Mouse (Mus musculus) liver, embryonic 12.5 days (tissue): ENCODE measurements around the gene Mitf. TPM values are rescaled to one million over a fixed set of nuclear protein-coding genes. Genes with fewer than 3 reads are reported as not detected.
A peak's percentile ranks its signal among the peaks of the same experiment; 100 is the strongest.

Source experiments
- ATAC-seq: fragments of 200-750 bp; cut with Nextera tagmentation; 2 replicates; pipeline ENCODE4 v1.8.0; 2017; ENCODE audit warnings: moderate number of reproducible peaks, mild to moderate bottlenecking, moderate library complexity
- H3K27ac ChIP-seq: fragments of 300-500 bp; sonication (generic); 2 replicates; pipeline ENCODE4 v1.5.1; 2016; ENCODE audit warnings: mild to moderate bottlenecking
- H3K27me3 ChIP-seq: fragments of 300-500 bp; sonication (generic); replicated peaks from 2 replicates; pipeline ENCODE4 v1.6.1; 2016; ENCODE audit warnings: mild to moderate bottlenecking, moderate library complexity
- H3K36me3 ChIP-seq: fragments of 300-500 bp; sonication (generic); 2 replicates; pipeline ENCODE4 v1.6.1; 2016; ENCODE audit warnings: mild to moderate bottlenecking, moderate library complexity
- H3K4me1 ChIP-seq: fragments of 300-500 bp; sonication (generic); 2 replicates; pipeline ENCODE4 v1.6.1; 2016
- H3K4me2 ChIP-seq: fragments of 300-500 bp; sonication (generic); 2 replicates; pipeline ENCODE4 v1.6.1; 2016; ENCODE audit warnings: mild to moderate bottlenecking, moderate library complexity
- H3K4me3 ChIP-seq: fragments of 300-500 bp; sonication (generic); 2 replicates; pipeline ENCODE4 v1.5.1; 2016; ENCODE audit warnings: mild to moderate bottlenecking, moderate library complexity
- H3K9ac ChIP-seq: fragments of 300-500 bp; sonication (generic); 2 replicates; pipeline ENCODE4 v1.6.1; 2016; ENCODE audit warnings: mild to moderate bottlenecking, moderate library complexity
- H3K9me3 ChIP-seq: fragments of 300-500 bp; sonication (generic); replicated peaks from 2 replicates; pipeline ENCODE4 v1.6.1; 2016; ENCODE audit warnings: mild to moderate bottlenecking, moderate library complexity
- WGBS: fragments of 180-500 bp; shearing (Covaris S2); methylation state at CpG from one replicate; pipeline ENCODE4 v1.1.7; 2016; ENCODE audit not compliant: insufficient replicate concordance; 5-methylcytosine and 5-hydroxymethylcytosine counted together
- polyA plus RNA-seq: library from polyadenylated mRNA; unstranded; fragments of >200 nt; fragmentation: Nextera tagmentation; extraction: Ambion mirVana; gene quantifications from 2 replicates; pipeline ENCODE4 v1.2.1, GENCODE M21; 2016

Gene Mitf
- polyA plus RNA-seq, 1 experiment from 2014 or later: 0.60 TPM

DNA sequence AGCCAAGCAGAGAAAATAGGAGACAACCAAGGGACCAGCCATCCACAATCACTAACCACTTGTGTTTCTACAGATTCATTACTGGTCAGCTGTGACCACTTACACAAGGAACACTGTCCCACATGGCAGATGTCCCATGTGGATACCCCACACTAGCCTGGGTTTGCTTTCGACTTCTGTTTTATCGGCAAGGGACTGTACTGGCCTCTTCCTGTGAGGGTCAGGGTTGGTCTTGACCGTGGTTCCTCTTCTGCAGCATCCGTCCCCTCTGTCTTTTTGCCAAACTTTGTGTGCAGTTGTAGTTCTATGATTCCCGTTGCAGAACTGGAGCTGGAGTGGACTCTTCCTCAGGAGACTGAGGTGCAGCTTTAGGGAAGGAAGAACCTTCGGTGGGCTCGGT lies 59.7 kb downstream of the Mitf start:
- Histone ChIP-seq H3K27ac (no peak overlapping the region), H3K4me1 (no peaks in the 10 kb centered on the region), H3K4me2 (no peak overlapping the region), H3K27me3 (no peaks in the 10 kb centered on the region), H3K4me3 (no peak overlapping the region), H3K9me3 (no peaks in the 10 kb centered on the region), H3K36me3 (no peaks in the 10 kb centered on the region), H3K9ac (no peak overlapping the region)
- ATAC-seq: no peak
- WGBS: 19% methylated on average over 7 of the region's 7 CpGs

DNA sequence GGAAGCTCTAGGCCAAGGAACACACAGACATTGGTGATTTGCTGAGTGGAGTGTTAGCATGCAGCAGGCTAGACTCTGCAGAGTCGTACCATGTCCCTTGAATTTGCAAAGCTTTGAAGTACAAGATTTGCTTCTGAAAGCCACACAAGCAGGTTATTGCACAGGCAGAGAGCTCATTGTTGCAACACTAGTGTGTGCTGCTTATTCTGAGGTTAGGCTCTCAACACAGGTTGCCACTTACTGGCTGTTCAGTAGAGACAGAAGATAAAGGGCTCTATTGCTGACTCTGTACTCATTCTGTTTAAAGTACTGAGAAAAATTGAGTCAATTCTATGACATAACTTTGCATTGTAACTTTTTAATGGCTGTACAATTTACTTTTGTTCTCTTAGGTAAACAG lies 61.2 kb downstream of the Mitf start:
- H3K36me3 ChIP-seq: no peaks in the 10 kb centered on the region
- no peaks in the 10 kb centered on the region for H3K27me3 ChIP-seq
- 67% methylated on average over 1 of the region's 1 CpGs for WGBS
- no peak overlapping the region for H3K9ac ChIP-seq
- no peak overlapping the region for H3K4me3 ChIP-seq
- H3K4me1 ChIP-seq: no peaks in the 10 kb centered on the region
- H3K27ac ChIP-seq: no peak overlapping the region
- ATAC-seq: no peak
- no peaks in the 10 kb centered on the region for H3K9me3 ChIP-seq
- no peak overlapping the region for H3K4me2 ChIP-seq

DNA sequence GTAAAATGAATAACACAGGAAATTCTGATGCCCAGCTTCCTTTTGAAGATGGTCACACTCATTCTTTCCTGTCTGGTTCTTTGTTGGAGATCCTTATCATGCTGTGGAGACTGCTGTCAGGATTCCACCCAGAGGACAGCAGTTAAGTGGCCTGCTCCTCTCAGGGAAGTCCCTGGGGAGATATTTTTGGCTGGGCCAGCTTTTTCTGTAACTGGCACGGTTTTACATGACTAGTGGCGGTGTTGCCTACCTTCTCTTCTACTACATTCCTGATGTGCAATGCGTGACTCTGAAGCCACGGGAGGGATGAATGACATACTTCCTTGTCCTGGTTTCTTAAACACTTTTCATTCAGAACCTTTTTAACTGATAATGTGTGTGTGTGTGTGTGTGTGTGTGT lies 63.1 kb downstream of the Mitf start:
- H3K36me3 ChIP-seq: no peaks in the 10 kb centered on the region
- no peaks in the 10 kb centered on the region for H3K27me3 ChIP-seq
- no peak overlapping the region for H3K9ac ChIP-seq
- no peaks in the 10 kb centered on the region for H3K9me3 ChIP-seq
- H3K27ac ChIP-seq: no peak overlapping the region
- H3K4me1 ChIP-seq: no peaks in the 10 kb centered on the region
- H3K4me3 ChIP-seq: no peak overlapping the region
- no peak overlapping the region for H3K4me2 ChIP-seq
- ATAC-seq: no peak
- 45% methylated on average over 4 of the region's 4 CpGs for WGBS

DNA sequence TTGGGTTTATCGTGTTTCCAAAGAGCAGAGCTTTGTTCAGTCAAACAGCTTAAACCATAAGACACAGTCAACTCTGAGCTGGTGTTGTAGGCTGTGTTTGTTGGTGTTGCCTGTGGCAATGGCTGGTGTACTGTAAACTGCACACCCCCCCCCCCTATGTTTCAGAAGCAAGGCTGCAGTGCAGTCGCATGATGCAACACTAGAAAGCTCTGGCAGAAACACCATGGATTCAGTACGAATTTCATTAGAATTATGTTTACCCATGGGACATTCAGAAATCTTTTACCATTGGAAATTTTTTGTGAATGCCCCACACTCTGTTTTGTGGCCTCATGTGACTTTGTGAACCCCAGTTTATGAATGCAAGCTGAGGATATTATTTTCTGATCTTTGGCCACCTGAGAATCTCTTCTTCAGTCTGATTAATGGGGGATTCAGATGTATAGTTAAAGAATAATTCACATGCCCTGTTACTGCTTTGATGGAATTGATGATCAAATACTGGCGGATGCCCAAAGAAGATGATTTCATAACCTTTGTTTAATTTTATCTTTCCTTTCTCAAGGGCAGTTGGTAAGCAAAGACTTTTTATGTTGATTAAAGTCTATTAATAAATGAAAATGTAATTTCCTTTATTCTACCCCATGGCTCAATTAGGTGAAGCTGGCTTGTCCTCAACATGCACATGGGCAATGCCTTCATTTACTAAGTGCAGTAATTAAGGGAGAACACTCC lies 64.6 kb downstream of the Mitf start:
- Histone ChIP-seq H3K27me3 (no peaks in the 10 kb centered on the region), H3K4me2 (no peak overlapping the region), H3K36me3 (no peaks in the 10 kb centered on the region), H3K9me3 (no peaks in the 10 kb centered on the region), H3K27ac (no peak overlapping the region), H3K9ac (no peak overlapping the region), H3K4me1 (no peaks in the 10 kb centered on the region), H3K4me3 (no peak overlapping the region)
- WGBS: 70% methylated on average over 4 of the region's 4 CpGs
- ATAC-seq: no peak

DNA sequence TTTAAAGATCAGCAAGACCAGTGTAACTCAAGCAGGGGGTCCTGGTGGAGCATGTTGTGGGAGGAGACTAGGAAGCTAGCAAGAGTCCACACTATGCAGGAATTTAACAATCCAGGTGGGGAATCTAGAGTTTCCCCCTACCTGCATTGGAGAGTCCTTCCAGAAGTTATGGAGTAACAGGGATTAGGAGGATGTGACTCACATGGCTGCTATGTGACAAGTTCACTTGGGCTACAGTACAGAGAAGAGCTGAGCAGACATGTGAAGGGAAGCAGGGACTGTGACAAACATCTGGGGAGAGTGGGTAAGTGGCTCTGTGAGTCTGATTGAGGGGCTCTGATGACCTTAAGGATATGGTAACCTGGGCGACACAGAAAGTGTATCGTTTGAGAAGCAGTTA lies 66.2 kb downstream of the Mitf start:
- whole genome bisulfite sequencing: 68% methylated on average over 2 of the region's 2 CpGs
- Histone ChIP-seq H3K4me3 (no peak overlapping the region), H3K27me3 (no peaks in the 10 kb centered on the region), H3K9ac (no peak overlapping the region), H3K4me2 (no peak overlapping the region), H3K36me3 (no peaks in the 10 kb centered on the region), H3K4me1 (peaks cover 8% of the 10 kb centered on the region), H3K9me3 (no peaks in the 10 kb centered on the region), H3K27ac (no peak overlapping the region)
- ATAC-seq: no peak

DNA sequence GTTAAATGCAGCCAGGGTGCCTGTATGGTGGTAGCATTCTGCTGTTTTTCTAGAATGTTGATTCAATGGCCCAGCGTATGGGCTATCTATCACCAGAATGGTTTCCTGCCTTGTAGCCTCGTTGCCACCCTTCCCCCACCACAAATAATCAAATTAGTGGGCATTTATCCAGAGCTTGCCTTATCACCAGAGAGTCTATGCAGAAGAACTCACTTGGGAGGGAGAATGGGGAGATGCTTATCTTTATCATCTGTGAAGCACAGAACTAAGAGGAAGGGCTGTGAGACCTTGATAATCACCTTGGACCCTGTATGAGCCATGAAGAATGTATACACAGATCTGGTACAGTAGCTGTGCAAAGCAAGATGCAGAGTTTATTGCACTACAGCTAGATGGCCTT lies 70.1 kb downstream of the Mitf start:
- ATAC-seq: peak; percentile 47
- no peak overlapping the region for H3K4me3 ChIP-seq
- 23% methylated on average over 2 of the region's 2 CpGs for WGBS
- no peak overlapping the region for H3K4me2 ChIP-seq
- H3K4me1 ChIP-seq: peaks cover 8% of the 10 kb centered on the region
- no peaks in the 10 kb centered on the region for H3K27me3 ChIP-seq
- no peak overlapping the region for H3K9ac ChIP-seq
- H3K27ac ChIP-seq: no peak overlapping the region
- no peaks in the 10 kb centered on the region for H3K36me3 ChIP-seq
- no peaks in the 10 kb centered on the region for H3K9me3 ChIP-seq

DNA sequence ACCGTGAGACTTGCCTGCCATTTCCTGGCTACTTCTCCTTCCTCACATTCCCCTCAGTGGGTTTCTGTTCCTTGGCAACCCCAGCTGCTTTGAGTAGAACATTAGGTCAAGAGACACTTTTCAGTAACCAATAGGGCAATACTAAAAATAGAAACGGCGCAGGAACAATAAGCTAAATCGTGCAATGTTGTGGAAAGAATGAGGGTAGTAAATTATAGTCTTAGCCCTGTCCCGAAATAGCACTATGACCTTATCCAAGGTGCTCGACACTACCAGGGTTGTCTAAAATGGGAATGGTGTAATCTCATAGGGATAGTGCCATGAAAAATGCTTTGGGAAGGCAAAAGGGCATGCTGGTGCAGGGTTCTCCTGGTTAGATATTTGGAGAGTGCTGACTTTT lies 70.6 kb downstream of the Mitf start:
- Histone ChIP-seq H3K4me1 (peaks cover 8% of the 10 kb centered on the region), H3K36me3 (no peaks in the 10 kb centered on the region), H3K4me2 (no peak overlapping the region), H3K27me3 (no peaks in the 10 kb centered on the region), H3K9me3 (no peaks in the 10 kb centered on the region), H3K9ac (no peak overlapping the region), H3K4me3 (no peak overlapping the region), H3K27ac (no peak overlapping the region)
- WGBS: 55% methylated on average over 6 of the region's 6 CpGs
- no peak for ATAC-seq

DNA sequence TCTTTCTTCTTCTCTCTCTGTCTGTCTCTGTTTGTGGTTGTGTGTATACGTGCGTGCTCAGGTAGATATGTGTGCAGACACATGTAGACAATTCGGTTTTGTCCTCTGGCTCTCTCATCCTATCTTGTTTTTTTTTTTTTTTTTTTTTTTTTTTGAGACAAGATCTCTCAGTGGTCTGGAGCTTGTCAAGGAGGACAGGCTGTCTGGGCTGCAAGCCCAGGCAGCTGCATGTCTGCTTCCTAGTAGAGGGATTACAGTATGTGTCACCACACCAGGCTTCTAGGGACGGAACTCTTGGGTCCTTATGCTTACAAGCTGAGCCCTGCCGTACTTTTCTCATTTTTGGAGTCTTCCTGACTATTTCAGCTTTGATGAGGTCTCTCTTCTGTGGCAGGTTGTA lies 73.5 kb downstream of the Mitf start:
- H3K4me1 ChIP-seq: peaks cover 8% of the 10 kb centered on the region
- ATAC-seq: no peak
- 50% methylated on average over 5 of the region's 5 CpGs for WGBS
- H3K36me3 ChIP-seq: no peaks in the 10 kb centered on the region
- H3K27ac ChIP-seq: no peak overlapping the region
- H3K4me3 ChIP-seq: no peak overlapping the region
- no peak overlapping the region for H3K4me2 ChIP-seq
- no peaks in the 10 kb centered on the region for H3K27me3 ChIP-seq
- no peaks in the 10 kb centered on the region for H3K9me3 ChIP-seq
- H3K9ac ChIP-seq: no peak overlapping the region

DNA sequence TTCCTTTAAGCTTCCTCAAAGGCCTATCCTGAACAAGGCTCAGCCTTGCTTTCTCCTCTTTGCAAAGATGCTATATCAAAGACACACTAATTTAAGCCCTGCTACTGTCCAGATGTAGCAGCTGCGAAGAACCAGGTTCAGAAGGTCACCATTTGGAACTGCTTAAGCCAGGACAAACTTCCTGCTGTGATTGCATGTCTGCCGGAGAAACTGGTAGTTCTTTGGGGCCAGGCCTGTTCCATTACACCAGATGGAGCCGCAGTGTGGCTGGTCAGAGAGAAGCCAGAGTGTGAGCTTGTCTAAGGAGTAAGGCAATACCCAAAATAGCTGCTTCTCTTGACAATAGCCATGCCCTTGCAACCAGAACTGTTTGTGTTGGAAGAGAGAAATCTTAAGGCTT lies 75.1 kb downstream of the Mitf start:
- Histone ChIP-seq H3K4me2 (no peak overlapping the region), H3K9me3 (no peaks in the 10 kb centered on the region), H3K9ac (no peak overlapping the region), H3K4me3 (no peak overlapping the region), H3K27ac (no peak overlapping the region), H3K36me3 (no peaks in the 10 kb centered on the region), H3K4me1 (peaks cover 8% of the 10 kb centered on the region), H3K27me3 (no peaks in the 10 kb centered on the region)
- no peak for ATAC-seq
- 56% methylated on average over 3 of the region's 3 CpGs for WGBS

DNA sequence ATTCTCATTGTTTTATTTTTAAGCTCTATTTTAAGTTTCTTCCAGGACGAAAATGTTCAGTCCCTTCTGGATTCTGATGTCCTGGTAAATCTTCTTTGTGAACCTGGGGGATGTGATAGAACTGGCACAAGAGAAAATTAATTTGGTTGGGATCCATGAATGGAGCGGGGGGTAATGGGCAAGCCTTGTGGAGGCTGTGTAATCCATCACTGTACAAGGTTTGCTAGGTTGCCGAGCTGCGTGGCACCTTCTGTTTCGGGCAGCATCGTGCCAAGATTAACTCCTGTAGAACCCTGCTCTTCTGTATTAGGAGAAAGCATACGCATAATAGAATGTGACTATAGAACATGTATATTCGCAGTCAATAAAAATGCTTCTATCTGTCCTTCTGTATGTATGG lies 76.1 kb downstream of the Mitf start:
- H3K27me3 ChIP-seq: no peaks in the 10 kb centered on the region
- H3K4me2 ChIP-seq: no peak overlapping the region
- no peak for ATAC-seq
- no peaks in the 10 kb centered on the region for H3K36me3 ChIP-seq
- peaks cover 5% of the 10 kb centered on the region for H3K4me1 ChIP-seq
- no peaks in the 10 kb centered on the region for H3K9me3 ChIP-seq
- no peak overlapping the region for H3K4me3 ChIP-seq
- no peak overlapping the region for H3K9ac ChIP-seq
- 72% methylated on average over 8 of the region's 8 CpGs for WGBS
- no peak overlapping the region for H3K27ac ChIP-seq

DNA sequence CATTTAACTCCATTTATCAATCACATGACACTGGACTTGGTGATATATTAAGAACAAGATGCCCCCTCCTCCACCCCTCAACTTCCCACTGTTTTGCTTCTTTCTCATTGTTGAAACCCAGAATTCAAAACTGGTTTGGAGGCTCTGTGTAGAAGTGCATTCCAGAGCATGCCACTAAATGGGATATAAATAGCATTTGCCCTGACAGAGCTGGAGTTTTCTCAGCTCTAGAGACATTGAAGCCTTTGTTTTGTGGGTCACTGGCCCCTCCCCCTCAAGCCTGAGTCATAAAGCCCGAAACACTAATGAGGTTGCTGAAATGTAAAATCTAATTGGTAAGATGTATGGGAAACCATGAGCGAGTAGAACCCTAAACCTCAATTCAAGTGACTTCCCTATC lies 76.6 kb downstream of the Mitf start:
- WGBS: 44% methylated on average over 2 of the region's 2 CpGs
- Histone ChIP-seq H3K36me3 (no peaks in the 10 kb centered on the region), H3K9ac (no peak overlapping the region), H3K4me2 (no peak overlapping the region), H3K4me3 (no peak overlapping the region), H3K4me1 (peaks cover 8% of the 10 kb centered on the region), H3K27me3 (no peaks in the 10 kb centered on the region), H3K9me3 (no peaks in the 10 kb centered on the region), H3K27ac (no peak overlapping the region)
- no peak for ATAC-seq

DNA sequence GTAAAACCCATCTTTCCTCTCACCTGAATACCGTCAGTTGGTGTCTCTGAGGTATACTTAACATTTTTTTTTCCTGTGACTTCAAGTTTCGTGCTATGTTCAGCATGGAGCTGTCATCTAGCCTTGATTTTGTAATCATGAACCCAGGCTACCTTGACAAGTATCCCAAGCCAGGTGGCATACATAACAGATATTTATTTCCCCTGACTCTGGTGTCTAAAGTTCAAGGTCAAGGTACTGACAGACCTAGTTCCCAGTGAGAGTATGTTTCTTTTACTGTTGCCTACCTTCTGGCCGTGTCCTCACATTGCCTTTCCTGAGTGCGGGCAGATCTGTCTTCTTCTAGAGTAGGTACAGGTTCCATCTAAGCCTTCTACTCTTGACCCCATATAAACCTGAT lies 78.1 kb downstream of the Mitf start:
- Histone ChIP-seq H3K36me3 (no peaks in the 10 kb centered on the region), H3K9ac (no peak overlapping the region), H3K4me3 (no peak overlapping the region), H3K27ac (no peak overlapping the region), H3K9me3 (no peaks in the 10 kb centered on the region), H3K27me3 (no peaks in the 10 kb centered on the region), H3K4me2 (no peak overlapping the region), H3K4me1 (peaks cover 8% of the 10 kb centered on the region)
- WGBS: 71% methylated on average over 4 of the region's 4 CpGs
- ATAC-seq: no peak

DNA sequence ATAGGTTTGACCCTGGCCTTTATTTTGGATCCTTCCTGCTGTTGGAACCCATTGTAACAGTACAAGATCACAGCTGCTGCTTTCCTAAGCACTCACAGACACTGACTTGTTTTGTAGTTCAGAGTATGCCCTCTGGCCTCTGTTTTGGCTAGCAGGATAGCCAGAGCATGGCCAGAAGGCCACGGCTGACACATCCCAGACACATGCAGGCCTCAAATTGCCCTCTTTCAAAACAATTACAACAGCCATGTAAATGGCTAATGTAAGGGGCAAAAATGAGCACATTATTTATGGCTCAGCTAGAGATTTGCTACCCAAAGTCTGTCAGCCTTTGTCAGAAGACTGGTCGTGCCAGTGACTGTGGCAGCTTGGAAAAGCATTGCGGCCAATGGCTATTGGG lies 78.8 kb downstream of the Mitf start:
- 81% methylated on average over 3 of the region's 3 CpGs for WGBS
- H3K4me3 ChIP-seq: no peak overlapping the region
- ATAC-seq: no peak
- H3K9me3 ChIP-seq: no peaks in the 10 kb centered on the region
- no peaks in the 10 kb centered on the region for H3K27me3 ChIP-seq
- no peak overlapping the region for H3K4me2 ChIP-seq
- H3K9ac ChIP-seq: no peak overlapping the region
- H3K4me1 ChIP-seq: peaks cover 8% of the 10 kb centered on the region
- H3K36me3 ChIP-seq: no peaks in the 10 kb centered on the region
- no peak overlapping the region for H3K27ac ChIP-seq
